Mouse (Mus musculus) brain, embryonic 14.5 days (tissue): Measurements from ENCODE around the gene Pdzk1.

Experiments
- CTCF ChIP-seq: fragments of 200-500 bp; IDR thresholded peaks from 2 replicates; pipeline ENCODE4 v1.5.1; 2012; ENCODE audit warnings: inconsistent platforms, mild to moderate bottlenecking, moderate library complexity, borderline replicate concordance; ENCODE audit not compliant: insufficient read depth, insufficient read length; ENCODE audit errors: extremely low read depth
- POLR2A ChIP-seq: fragments of 200-500 bp; IDR thresholded peaks from 2 replicates; pipeline ENCODE4 v1.6.1; 2012; ENCODE audit warnings: mild to moderate bottlenecking, inconsistent platforms, borderline replicate concordance; ENCODE audit not compliant: poor library complexity, insufficient read depth, insufficient read length, severe bottlenecking; ENCODE audit errors: extremely low read depth

GRCm38 (mm10) chr3:96811232-96811631 is 17.9 kb upstream of the Pdzk1 start:
- TF ChIP-seq CTCF = no peak
- no peak for TF ChIP-seq POLR2A
